ENCODE assay signal across 8 mouse cellular contexts in the genomic region with DNA sequence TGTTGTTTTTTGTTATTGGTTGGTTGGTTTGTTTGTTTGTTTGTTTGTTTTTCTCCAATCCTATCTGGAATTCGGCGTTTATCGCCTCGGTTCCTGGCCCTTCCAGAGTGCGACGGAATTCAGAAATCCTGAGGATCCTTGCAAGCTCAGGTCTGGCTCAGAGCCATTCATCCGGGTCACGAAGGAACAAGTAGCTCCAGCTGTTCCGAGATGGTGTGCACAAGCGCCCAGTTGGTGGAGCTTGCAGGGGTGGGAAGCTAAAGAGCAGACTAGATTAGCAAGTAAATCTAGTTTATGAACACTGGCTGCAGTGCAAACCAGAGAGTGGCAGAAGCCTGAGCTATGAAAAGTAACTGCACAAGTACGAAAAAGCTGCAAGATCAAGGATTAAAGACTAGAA. TPM values are rescaled to one million over a fixed set of nuclear protein-coding genes. Genes with fewer than 3 reads are reported as not detected.
DNase-seq lines count a peak whose midpoint lies in the region; ATAC-seq and TF ChIP-seq lines count a peak whose summit lies in the region.

No protein-coding gene starts in this region.

- H3K4me3 ChIP-seq in embryonic facial prominence, embryonic 12.5 days = peak overlapping the region; percentile 47
- peak overlapping the region; percentile 2 for H3K4me3 ChIP-seq in liver, adult 2 months (ENCODE audit: insufficient read depth, low read depth, low read length)

- H3K27ac ChIP-seq in embryonic facial prominence, embryonic 12.5 days = peak overlapping the region; percentile 63
- H3K27ac ChIP-seq in liver, adult 2 months (replicated peaks; ENCODE audit: insufficient read depth, low read depth, low read length) = no peak overlapping the region

- H3K4me1 ChIP-seq in embryonic facial prominence, embryonic 12.5 days = peaks cover 6% of the 10 kb centered on the region; the same call in 1 of the 2 replicates
- peaks cover 2% of the 10 kb centered on the region; the same call in 1 of the 2 replicates for H3K4me1 ChIP-seq in liver, adult 2 months (ENCODE audit: control insufficient read depth, insufficient read depth, low read length)

- H3K9me3 ChIP-seq in embryonic facial prominence, embryonic 12.5 days = no peaks in the 10 kb centered on the region

- H3K9ac ChIP-seq in embryonic facial prominence, embryonic 12.5 days = peak overlapping the region; percentile 40
- H3K9ac ChIP-seq in liver, adult 2 months (ENCODE audit: low read depth, low read length) = 0 out of 2 replicates have a peak overlapping the region, but pooled peaks have one; percentile 0

- no peaks in the 10 kb centered on the region for H3K79me2 ChIP-seq in liver, adult 2 months (ENCODE audit: control insufficient read depth, insufficient read depth, low read length)

- peak overlapping the region; percentile 62 for H3K4me2 ChIP-seq in embryonic facial prominence, embryonic 12.5 days (replicated peaks)

- no peak for TF ChIP-seq POLR2A in liver, adult 2 months (IDR thresholded peaks at IDR 0.05; ENCODE audit: extremely low read depth, insufficient read depth, low read length)

- under 1% methylated on average over 11 of the region's 11 CpGs for WGBS in embryonic facial prominence, embryonic 12.5 days
- WGBS in liver, adult 2 months = 5% methylated on average over 11 of the region's 11 CpGs

- peak; percentile 98 for DNase-seq in 3T3-L1 (ENCODE audit: low read depth, low spot score)
- DNase-seq in adrenal gland, adult 8-10 months = peak; percentile 84
- DNase-seq in heart, adult 8-10 months (ENCODE audit: low spot score) = peak; percentile 89
- peak; percentile 93 for DNase-seq in kidney, adult 9 months
- peak; percentile 63 for DNase-seq in liver, adult 2 months (ENCODE audit: extremely low read depth, low read depth, low spot score)
- peak; percentile 80 for DNase-seq in neural tube, embryonic 10.5 days (ENCODE audit: extremely low spot score, low spot score)
- DNase-seq in urinary bladder, postnatal 10 days (ENCODE audit: low spot score) = peak; percentile 41

- no peak for TF ChIP-seq CTCF in liver, adult 2 months (IDR thresholded peaks at IDR 0.05; ENCODE audit: low read depth, low read length)

- no peaks in the 10 kb centered on the region for H3K36me3 ChIP-seq in embryonic facial prominence, embryonic 12.5 days
- H3K36me3 ChIP-seq in liver, adult 2 months (ENCODE audit: control insufficient read depth, insufficient read depth, low read length) = no peaks in the 10 kb centered on the region

- no peak for ATAC-seq in embryonic facial prominence, embryonic 12.5 days (ENCODE audit: insufficient number of reproducible peaks, insufficient read depth, low FRiP score, low TSS enrichment)

- H3K27me3 ChIP-seq in embryonic facial prominence, embryonic 12.5 days = no peaks in the 10 kb centered on the region
- no peaks in the 10 kb centered on the region for H3K27me3 ChIP-seq in liver, adult 2 months (ENCODE audit: control insufficient read depth, insufficient read depth, low read length)

RNA-seq across cellular contexts. Expression of a gene that starts 6.2 kb away (rescaled TPM):
- total RNA-seq in adrenal gland, adult 8-10 months (2022) = 10 to 100 TPM; 46.8 to 54.3 (median 52.6) TPM
- 167 and 170 TPM in 2 replicates for polyA plus RNA-seq in embryonic facial prominence, embryonic 12.5 days (2016; fragmentation: Nextera tagmentation; extraction: Ambion mirVana)
- 10 to 100 TPM; 17.7 to 20.3 (median 19.3) TPM for total RNA-seq in heart, adult 8-10 months (2022)
- 9.4 and 16.4 TPM in 2 replicates for total RNA-seq in liver, adult 2 months (2014; rRNA removed)
- polyA plus RNA-seq in liver, adult 2 months (2012; rRNA removed) = 33.9 and 39.5 TPM in 2 replicates

RNA-seq across cellular contexts. Expression of a gene that starts 27.4 kb away (rescaled TPM):
- total RNA-seq in adrenal gland, adult 8-10 months (2022) = not detected
- polyA plus RNA-seq in embryonic facial prominence, embryonic 12.5 days (2016; fragmentation: Nextera tagmentation; extraction: Ambion mirVana) = not detected in 2 replicates
- total RNA-seq in heart, adult 8-10 months (2022) = not detected
- total RNA-seq in liver, adult 2 months (2014; rRNA removed) = not detected in 2 replicates
- not detected in 2 replicates for polyA plus RNA-seq in liver, adult 2 months (2012; rRNA removed)

RNA-seq across cellular contexts. Expression of a gene that starts 43.6 kb away (rescaled TPM):
- not detected for total RNA-seq in adrenal gland, adult 8-10 months (2022)
- not detected in 2 replicates for polyA plus RNA-seq in embryonic facial prominence, embryonic 12.5 days (2016; fragmentation: Nextera tagmentation; extraction: Ambion mirVana)
- total RNA-seq in heart, adult 8-10 months (2022) = not detected
- not detected in 2 replicates for total RNA-seq in liver, adult 2 months (2014; rRNA removed)
- not detected in 2 replicates for polyA plus RNA-seq in liver, adult 2 months (2012; rRNA removed)

Comparison
In these comparisons a context has a peak if more than half of its experiments do, and no peak if none do; other contexts are left out.
1. DNase-seq: peak in every context shown above with its lines; median percentile 98 in 3T3-L1; 93 in kidney, adult 9 months; 89 in heart, adult 8-10 months; 84 in adrenal gland, adult 8-10 months; 80 in neural tube, embryonic 10.5 days; 63 in liver, adult 2 months; 41 in urinary bladder, postnatal 10 days.